Mouse (Mus musculus): ENCODE results near the gene Osbpl5. TPM values are rescaled to one million over a fixed set of nuclear protein-coding genes. Genes with fewer than 3 reads are reported as not detected.
"Not testable (repeated sequence)": the region's sequence is repeated elsewhere in the genome, so short reads cannot be mapped to it uniquely, and the experiment has no call there.

The Osbpl5 gene
- polyA plus RNA-seq, 1 experiment from 2014 or later: 36.6 TPM

GRCm38 (mm10) chr7:143680836-143681235, 75.9 kb downstream of the Osbpl5 start:
- not testable (repeated sequence) for H3K9ac ChIP-seq; H3K4me3 ChIP-seq; H3K27ac ChIP-seq (ENCODE audit: poor library complexity, severe bottlenecking); H3K4me2 ChIP-seq; H3K9me3 ChIP-seq (replicated peaks); ATAC-seq (ENCODE audit: insufficient number of reproducible peaks, low FRiP score); H3K36me3 ChIP-seq; H3K4me1 ChIP-seq (replicated peaks); H3K27me3 ChIP-seq (replicated peaks)
- 46% methylated on average over 2 of the region's 2 CpGs for WGBS

GRCm38 (mm10) chr7:143679650-143680049, 77.1 kb downstream of the Osbpl5 start:
- WGBS: 76% methylated on average over 2 of the region's 2 CpGs
- H3K36me3 ChIP-seq; H3K27ac ChIP-seq (ENCODE audit: poor library complexity, severe bottlenecking); H3K4me3 ChIP-seq; H3K9me3 ChIP-seq (replicated peaks); ATAC-seq (ENCODE audit: insufficient number of reproducible peaks, low FRiP score); H3K9ac ChIP-seq; H3K4me1 ChIP-seq (replicated peaks); H3K4me2 ChIP-seq; H3K27me3 ChIP-seq (replicated peaks): not testable (repeated sequence)

- 0 out of 2 replicates have a peak, but pooled peaks cover 3% of the 10 kb centered on the region for H3K9me3 ChIP-seq (replicated peaks)
- H3K9ac ChIP-seq: no peak overlapping the region
- no peak overlapping the region for H3K27ac ChIP-seq (ENCODE audit: poor library complexity, severe bottlenecking)
- no peaks in the 10 kb centered on the region for H3K36me3 ChIP-seq
- H3K4me1 ChIP-seq (replicated peaks): no peaks in the 10 kb centered on the region
- H3K4me3 ChIP-seq: no peak overlapping the region
- no peaks in the 10 kb centered on the region for H3K27me3 ChIP-seq (replicated peaks)
- no peak overlapping the region for H3K4me2 ChIP-seq
- ATAC-seq (ENCODE audit: insufficient number of reproducible peaks, low FRiP score): no peak
Measured at GRCm38 (mm10) chr7:143666427-143667311, 90.1 kb downstream of the Osbpl5 start.

- Histone ChIP-seq H3K36me3 (no peaks in the 10 kb centered on the region), H3K27me3 (replicated peaks) (no peaks in the 10 kb centered on the region), H3K9ac (no peak overlapping the region), H3K4me3 (no peak overlapping the region), H3K9me3 (replicated peaks) (0 out of 2 replicates have a peak, but pooled peaks cover 3% of the 10 kb centered on the region), H3K4me1 (replicated peaks) (no peaks in the 10 kb centered on the region), H3K4me2 (no peak overlapping the region), H3K27ac (ENCODE audit: poor library complexity, severe bottlenecking) (no peak overlapping the region)
- ATAC-seq (ENCODE audit: insufficient number of reproducible peaks, low FRiP score): no peak
- 71% methylated on average over 2 of the region's 2 CpGs for WGBS
Measured at GRCm38 (mm10) chr7:143663470-143663869, 93.3 kb downstream of the Osbpl5 start.

- ATAC-seq (ENCODE audit: insufficient number of reproducible peaks, low FRiP score): no peak
- H3K9ac ChIP-seq: no peak overlapping the region
- H3K4me2 ChIP-seq: no peak overlapping the region
- no peaks in the 10 kb centered on the region for H3K36me3 ChIP-seq
- no peak overlapping the region for H3K27ac ChIP-seq (ENCODE audit: poor library complexity, severe bottlenecking)
- no peaks in the 10 kb centered on the region for H3K9me3 ChIP-seq (replicated peaks)
- H3K4me1 ChIP-seq (replicated peaks): no peaks in the 10 kb centered on the region
- no peak overlapping the region for H3K4me3 ChIP-seq
- no peaks in the 10 kb centered on the region for H3K27me3 ChIP-seq (replicated peaks)
Measured at GRCm38 (mm10) chr7:143660797-143661196, 96.0 kb downstream of the Osbpl5 start.

GRCm38 (mm10) chr7:143649769-143650346, 106.9 kb downstream of the Osbpl5 start:
- H3K27ac ChIP-seq (ENCODE audit: poor library complexity, severe bottlenecking); H3K36me3 ChIP-seq; H3K9ac ChIP-seq; ATAC-seq (ENCODE audit: insufficient number of reproducible peaks, low FRiP score); H3K9me3 ChIP-seq (replicated peaks); H3K27me3 ChIP-seq (replicated peaks); H3K4me1 ChIP-seq (replicated peaks): not testable (repeated sequence)
- WGBS: 58% methylated on average over 10 of the region's 10 CpGs
- Histone ChIP-seq H3K4me3 (peak overlapping the region; percentile 58), H3K4me2 (peak overlapping the region; percentile 88)

GRCm38 (mm10) chr7:143649034-143649768, 107.6 kb downstream of the Osbpl5 start, which contains the start of gene Tnfrsf22:
Gene Tnfrsf22 (minus strand): TSS chr7:143649661.
- H3K4me3 ChIP-seq: peak within 1 kb of the TSS; percentile 58
- no peak within 1 kb of the TSS for H3K27ac ChIP-seq (ENCODE audit: poor library complexity, severe bottlenecking)
- WGBS: 3% methylated on average over 39 of the region's 39 CpGs
- H3K4me2 ChIP-seq: peak within 1 kb of the TSS; percentile 88
- H3K4me1 ChIP-seq (replicated peaks): no peaks in the 10 kb centered on the region
- no peaks in the 10 kb centered on the region for H3K36me3 ChIP-seq
- peak within 1 kb of the TSS; percentile 60 for H3K9ac ChIP-seq
- ATAC-seq (ENCODE audit: insufficient number of reproducible peaks, low FRiP score): peak; percentile 87
- H3K9me3 ChIP-seq (replicated peaks): peaks cover 5% of the 10 kb centered on the region
- no peaks in the 10 kb centered on the region for H3K27me3 ChIP-seq (replicated peaks)

- H3K9ac ChIP-seq; H3K4me3 ChIP-seq; H3K27me3 ChIP-seq (replicated peaks); H3K9me3 ChIP-seq (replicated peaks); H3K4me1 ChIP-seq (replicated peaks); H3K27ac ChIP-seq (ENCODE audit: poor library complexity, severe bottlenecking); H3K36me3 ChIP-seq; H3K4me2 ChIP-seq; ATAC-seq (ENCODE audit: insufficient number of reproducible peaks, low FRiP score): not testable (repeated sequence)
- WGBS: 79% methylated on average over 2 of the region's 2 CpGs
Measured at GRCm38 (mm10) chr7:143643949-143644348, 112.8 kb downstream of the Osbpl5 start.

Small RNAs within 50 kb of the gene (microRNA-seq; reads per million reads assigned to microRNA genes)
- gene Gm22064: not detected

Other genes with a start within 250 kb of the Osbpl5 start
- 236 and 244 TPM in 2 replicates for gene Nap1l4, start 207.9 kb downstream of the Osbpl5 start, polyA plus RNA-seq (2016; fragmentation: Nextera tagmentation; extraction: Ambion mirVana)
- 28.4 and 31.3 TPM in 2 replicates for gene Cars, start 156.9 kb downstream of the Osbpl5 start, polyA plus RNA-seq (2016; fragmentation: Nextera tagmentation; extraction: Ambion mirVana)
- gene Tnfrsf26, start 128.3 kb downstream of the Osbpl5 start, polyA plus RNA-seq (2016; fragmentation: Nextera tagmentation; extraction: Ambion mirVana): 0.43 and 0.46 TPM in 2 replicates
- gene Tnfrsf22, start 107.3 kb downstream of the Osbpl5 start, polyA plus RNA-seq (2016; fragmentation: Nextera tagmentation; extraction: Ambion mirVana): 2.8 and 3.1 TPM in 2 replicates
- 2.8 and 3.1 TPM in 2 replicates for gene Tnfrsf23, start 71.1 kb downstream of the Osbpl5 start, polyA plus RNA-seq (2016; fragmentation: Nextera tagmentation; extraction: Ambion mirVana)
- not detected in 2 replicates for gene Mrgprg, start 10.0 kb upstream of the Osbpl5 start, polyA plus RNA-seq (2016; fragmentation: Nextera tagmentation; extraction: Ambion mirVana)
- 3.0 and 3.2 TPM in 2 replicates for gene Mrgpre, start 27.5 kb upstream of the Osbpl5 start, polyA plus RNA-seq (2016; fragmentation: Nextera tagmentation; extraction: Ambion mirVana)
- 7.4 and 8.1 TPM in 2 replicates for gene Nadsyn1, start 65.9 kb upstream of the Osbpl5 start, polyA plus RNA-seq (2016; fragmentation: Nextera tagmentation; extraction: Ambion mirVana)
- 24.6 and 29.1 TPM in 2 replicates for gene Dhcr7, start 66.2 kb upstream of the Osbpl5 start, polyA plus RNA-seq (2016; fragmentation: Nextera tagmentation; extraction: Ambion mirVana)
- not detected in 2 replicates for gene Gm498, start 109.9 kb upstream of the Osbpl5 start, polyA plus RNA-seq (2016; fragmentation: Nextera tagmentation; extraction: Ambion mirVana)
- 0.12 and 0.27 TPM in 2 replicates for gene Shank2, start 244.9 kb upstream of the Osbpl5 start, polyA plus RNA-seq (2016; fragmentation: Nextera tagmentation; extraction: Ambion mirVana)